Mouse (Mus musculus): Measurements from ENCODE around the gene Iqcf1. TPM values are rescaled to one million over a fixed set of nuclear protein-coding genes. Genes with fewer than 3 reads are reported as not detected.

Iqcf1 gene
- total and polyA plus RNA-seq, 2 experiments from 2014 or later, result not detected

GRCm38 (mm10) chr9:106469317-106469716, 30.4 kb upstream of the Iqcf1 start:
- ATAC-seq (ENCODE audit: low FRiP score), result no peak
- Histone ChIP-seq H3K9me3 (ENCODE audit: low read length) (no peaks in the 10 kb centered on the region), H3K27me3 (ENCODE audit: insufficient read depth, low read length) (no peaks in the 10 kb centered on the region), H3K4me2 (ENCODE audit: low read depth, low read length, poor library complexity, severe bottlenecking) (no peak overlapping the region), H3K4me1 (ENCODE audit: insufficient read depth, low read length) (no peaks in the 10 kb centered on the region; the same call in 1 of the 2 replicates), H3K9ac (replicated peaks; ENCODE audit: low read length, poor library complexity, severe bottlenecking) (no peak overlapping the region), H3K36me3 (ENCODE audit: insufficient read depth, low read length) (no peaks in the 10 kb centered on the region), H3K4me3 (ENCODE audit: low read depth, low read length) (no peak overlapping the region), H3K27ac (ENCODE audit: low read depth, low read length) (no peak overlapping the region)
- no peak for DNase-seq (ENCODE audit: low spot score)
- 77% methylated on average over 6 of the region's 6 CpGs for WGBS
- TF ChIP-seq CTCF (IDR thresholded peaks at IDR 0.05), result peak; percentile 11; the same call in 1 of the 2 replicates

GRCm38 (mm10) chr9:106469776-106470175, 30.0 kb upstream of the Iqcf1 start:
- Histone ChIP-seq H3K9ac (replicated peaks; ENCODE audit: low read length, poor library complexity, severe bottlenecking) (no peak overlapping the region), H3K4me3 (ENCODE audit: low read depth, low read length) (no peak overlapping the region), H3K4me2 (ENCODE audit: low read depth, low read length, poor library complexity, severe bottlenecking) (no peak overlapping the region), H3K9me3 (ENCODE audit: low read length) (no peaks in the 10 kb centered on the region), H3K4me1 (ENCODE audit: insufficient read depth, low read length) (no peaks in the 10 kb centered on the region; the same call in 1 of the 2 replicates), H3K36me3 (ENCODE audit: insufficient read depth, low read length) (no peaks in the 10 kb centered on the region), H3K27ac (ENCODE audit: low read depth, low read length) (no peak overlapping the region), H3K27me3 (ENCODE audit: insufficient read depth, low read length) (no peaks in the 10 kb centered on the region)
- 75% methylated on average over 9 of the region's 9 CpGs for WGBS
- no peak for TF ChIP-seq CTCF (IDR thresholded peaks at IDR 0.05)
- ATAC-seq (ENCODE audit: low FRiP score) (no peak), DNase-seq (ENCODE audit: low spot score) (no peak)

DNA sequence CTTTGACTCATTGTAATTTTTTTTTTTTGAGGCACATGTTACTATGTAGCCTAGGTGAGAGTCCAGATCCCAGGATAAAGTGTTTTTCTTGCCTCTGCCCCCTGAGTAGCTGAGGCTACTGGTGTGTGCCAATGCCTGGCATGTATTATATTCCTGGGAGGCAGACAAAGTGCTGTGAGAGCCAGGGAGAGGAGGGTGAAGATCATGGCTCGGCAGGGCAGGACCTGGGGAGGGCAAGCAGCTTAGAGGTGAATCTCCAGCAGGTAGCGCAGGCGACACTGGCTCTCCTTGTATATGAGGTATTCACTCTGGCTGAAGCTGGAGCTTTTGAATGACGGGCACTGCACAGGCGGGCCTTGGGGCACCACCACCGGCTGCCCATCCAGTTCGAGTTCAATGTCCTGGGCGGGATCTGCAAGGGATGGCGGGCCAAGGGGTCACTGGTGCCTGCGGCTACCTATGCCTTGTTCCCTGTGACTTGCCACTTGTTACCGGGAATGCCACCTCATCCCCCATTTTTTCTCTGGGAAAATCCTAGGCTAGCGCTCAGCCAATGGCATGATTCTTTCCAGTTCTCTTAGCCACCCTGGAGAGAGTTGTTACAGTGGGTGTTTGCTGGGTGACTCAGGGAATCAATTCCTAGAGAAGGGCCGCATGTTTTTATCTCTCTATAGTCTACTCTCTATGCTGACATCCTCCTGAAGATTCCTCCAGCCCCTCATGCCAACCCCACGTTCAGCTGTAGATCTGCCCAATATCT, 28.6 kb upstream of the Iqcf1 start:
- DNase-seq (ENCODE audit: low spot score), result no peak
- no peaks in the 10 kb centered on the region for H3K27me3 ChIP-seq (ENCODE audit: insufficient read depth, low read length)
- 73% methylated on average over 14 of the region's 14 CpGs for WGBS

GRCm38 (mm10) chr9:106471892-106472291, 27.9 kb upstream of the Iqcf1 start:
- TF ChIP-seq CTCF (IDR thresholded peaks at IDR 0.05), result no peak

More for the DNA sequence above, 28.6 kb upstream of the Iqcf1 start:
- no peaks in the 10 kb centered on the region for H3K4me1 ChIP-seq (ENCODE audit: insufficient read depth, low read length)
- no peaks in the 10 kb centered on the region for H3K36me3 ChIP-seq (ENCODE audit: insufficient read depth, low read length)
- no peak overlapping the region for H3K27ac ChIP-seq (ENCODE audit: low read depth, low read length)
- H3K9ac ChIP-seq (replicated peaks; ENCODE audit: low read length, poor library complexity, severe bottlenecking), result no peak overlapping the region
- TF ChIP-seq CTCF (IDR thresholded peaks at IDR 0.05), result no peak
- H3K4me2 ChIP-seq (ENCODE audit: low read depth, low read length, poor library complexity, severe bottlenecking), result no peak overlapping the region
- ATAC-seq (ENCODE audit: low FRiP score), result no peak
- H3K9me3 ChIP-seq (ENCODE audit: low read length), result no peaks in the 10 kb centered on the region
- no peak overlapping the region for H3K4me3 ChIP-seq (ENCODE audit: low read depth, low read length)

DNA sequence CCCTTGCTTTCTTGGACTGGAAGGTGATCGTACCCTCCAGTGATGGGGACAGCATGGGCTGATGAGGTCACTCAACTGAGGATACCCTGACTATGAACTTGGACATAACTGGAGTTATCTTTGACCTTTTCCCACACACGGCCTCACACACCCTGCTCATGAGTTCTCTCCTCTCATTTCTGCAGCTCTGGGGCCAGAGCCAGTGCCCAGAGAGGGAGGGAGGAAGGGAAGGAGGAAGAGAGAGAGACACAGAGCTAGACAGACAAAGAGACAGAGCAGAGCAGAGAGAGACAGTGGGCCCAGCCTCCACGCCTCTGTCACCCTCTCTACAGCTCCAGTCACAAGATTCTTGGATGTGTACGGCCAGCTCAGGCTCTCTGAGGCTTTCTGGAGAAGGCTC, 27.4 kb upstream of the Iqcf1 start:
- Histone ChIP-seq H3K27ac (ENCODE audit: low read depth, low read length) (no peak overlapping the region), H3K4me2 (ENCODE audit: low read depth, low read length, poor library complexity, severe bottlenecking) (no peak overlapping the region), H3K9me3 (ENCODE audit: low read length) (no peaks in the 10 kb centered on the region), H3K36me3 (ENCODE audit: insufficient read depth, low read length) (no peaks in the 10 kb centered on the region), H3K9ac (replicated peaks; ENCODE audit: low read length, poor library complexity, severe bottlenecking) (no peak overlapping the region), H3K4me3 (ENCODE audit: low read depth, low read length) (no peak overlapping the region), H3K27me3 (ENCODE audit: insufficient read depth, low read length) (no peaks in the 10 kb centered on the region), H3K4me1 (ENCODE audit: insufficient read depth, low read length) (no peaks in the 10 kb centered on the region)
- WGBS, result 54% methylated on average over 4 of the region's 4 CpGs
- DNase-seq (ENCODE audit: low spot score) (no peak), ATAC-seq (ENCODE audit: low FRiP score) (no peak)
- TF ChIP-seq CTCF (IDR thresholded peaks at IDR 0.05), result no peak

More at GRCm38 (mm10) chr9:106471892-106472291, 27.9 kb upstream of the Iqcf1 start:
- DNase-seq (ENCODE audit: low spot score) (no peak), ATAC-seq (ENCODE audit: low FRiP score) (no peak)
- H3K4me2 ChIP-seq (ENCODE audit: low read depth, low read length, poor library complexity, severe bottlenecking), result no peak overlapping the region
- no peak overlapping the region for H3K27ac ChIP-seq (ENCODE audit: low read depth, low read length)
- H3K36me3 ChIP-seq (ENCODE audit: insufficient read depth, low read length), result no peaks in the 10 kb centered on the region
- no peak overlapping the region for H3K4me3 ChIP-seq (ENCODE audit: low read depth, low read length)
- no peaks in the 10 kb centered on the region for H3K4me1 ChIP-seq (ENCODE audit: insufficient read depth, low read length)
- H3K27me3 ChIP-seq (ENCODE audit: insufficient read depth, low read length), result no peaks in the 10 kb centered on the region
- 20% methylated on average over 5 of the region's 5 CpGs for WGBS
- no peak overlapping the region for H3K9ac ChIP-seq (replicated peaks; ENCODE audit: low read length, poor library complexity, severe bottlenecking)
- H3K9me3 ChIP-seq (ENCODE audit: low read length), result no peaks in the 10 kb centered on the region

- H3K27ac ChIP-seq (ENCODE audit: low read depth, low read length), result no peak overlapping the region
- no peak for TF ChIP-seq CTCF (IDR thresholded peaks at IDR 0.05)
- WGBS, result 89% methylated on average over 16 of the region's 16 CpGs
- no peak for ATAC-seq (ENCODE audit: low FRiP score)
- no peak overlapping the region for H3K4me3 ChIP-seq (ENCODE audit: low read depth, low read length)
- H3K4me2 ChIP-seq (ENCODE audit: low read depth, low read length, poor library complexity, severe bottlenecking), result no peak overlapping the region
- no peak for DNase-seq (ENCODE audit: low spot score)
- peaks cover 5% of the 10 kb centered on the region; the same call in 1 of the 2 replicates for H3K4me1 ChIP-seq (ENCODE audit: insufficient read depth, low read length)
- no peaks in the 10 kb centered on the region for H3K27me3 ChIP-seq (ENCODE audit: insufficient read depth, low read length)
- no peak overlapping the region for H3K9ac ChIP-seq (replicated peaks; ENCODE audit: low read length, poor library complexity, severe bottlenecking)
- no peaks in the 10 kb centered on the region for H3K36me3 ChIP-seq (ENCODE audit: insufficient read depth, low read length)
- H3K9me3 ChIP-seq (ENCODE audit: low read length), result no peaks in the 10 kb centered on the region
Measured at GRCm38 (mm10) chr9:106473081-106473752, 26.6 kb upstream of the Iqcf1 start.
